Mouse (Mus musculus): ENCODE data around the gene Scfd2.

DNA sequence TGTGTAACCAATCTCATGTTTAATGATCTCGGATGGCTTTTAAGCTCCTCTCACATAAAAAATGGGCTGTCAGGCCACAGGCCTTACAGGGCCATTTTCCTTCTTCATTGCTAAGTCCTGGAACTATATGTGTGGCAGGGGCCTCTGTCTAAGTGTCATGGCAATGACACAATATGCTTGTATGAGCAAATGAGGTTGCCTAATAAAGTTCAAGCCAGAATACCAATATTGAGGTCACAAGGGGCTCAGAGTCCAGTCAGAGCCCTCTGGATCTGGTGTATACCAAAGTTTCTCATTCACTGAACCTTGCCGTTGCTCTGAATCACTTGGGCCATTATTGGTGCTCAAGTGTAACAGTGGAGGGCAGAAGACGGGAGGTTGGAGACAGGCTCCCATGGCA is 288.9 kb downstream of the Scfd2 start:
- no peak for TF ChIP-seq CTCF (IDR thresholded peaks at IDR 0.05; ENCODE audit: extremely low read depth, insufficient read depth, low read length)
- no peak for TF ChIP-seq POLR2A (IDR thresholded peaks at IDR 0.05; ENCODE audit: extremely low read depth, insufficient read depth, low read length)
